In the genomic region with DNA sequence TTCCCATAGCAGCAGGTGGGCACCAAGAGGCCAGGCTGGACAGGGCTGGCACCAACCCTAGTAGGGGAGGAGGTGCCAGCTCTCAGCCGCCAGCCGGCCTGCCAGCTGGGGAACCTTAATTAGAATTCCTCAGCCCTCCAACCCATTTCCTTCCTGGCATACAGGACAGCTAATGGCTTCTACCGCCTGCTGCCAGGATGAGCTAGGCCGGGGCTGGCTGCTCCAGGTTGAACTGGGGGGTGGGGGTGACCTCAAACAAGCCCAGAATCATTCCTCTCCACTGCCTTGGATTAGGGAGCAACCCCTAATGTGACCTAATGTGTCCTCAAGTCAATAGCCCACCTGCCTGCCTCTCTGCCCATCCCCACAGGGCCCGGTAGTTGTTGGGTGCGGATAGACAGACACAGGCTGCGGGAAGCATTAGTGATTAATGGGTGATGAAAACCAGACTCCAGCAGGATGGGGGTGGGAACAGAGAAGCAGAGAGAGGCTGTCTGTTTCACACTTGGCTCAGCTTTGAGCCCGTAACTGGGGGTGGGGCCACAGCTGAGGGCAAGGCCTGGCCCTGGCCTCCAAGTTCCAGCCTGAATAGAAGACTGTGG, we compare ENCODE assay signal across 7 mouse cellular contexts.
DNase-seq lines count a peak whose midpoint lies in the region; ATAC-seq lines count a peak whose summit lies in the region.

No protein-coding gene starts in this region.

- no peak overlapping the region for H3K4me3 ChIP-seq in hindbrain, embryonic 13.5 days
- no peak overlapping the region for H3K4me3 ChIP-seq in neural tube, embryonic 12.5 days

- 27% methylated on average over 8 of the region's 8 CpGs for WGBS in hindbrain, embryonic 13.5 days
- 41% methylated on average over 8 of the region's 8 CpGs for WGBS in neural tube, embryonic 12.5 days

- H3K27ac ChIP-seq in hindbrain, embryonic 13.5 days = peak overlapping the region; percentile 84
- H3K27ac ChIP-seq in neural tube, embryonic 12.5 days = 0 out of 2 replicates have a peak overlapping the region, but pooled peaks have one; percentile 8

- no peak overlapping the region for H3K9ac ChIP-seq in hindbrain, embryonic 13.5 days
- H3K9ac ChIP-seq in neural tube, embryonic 12.5 days = no peak overlapping the region

- no peaks in the 10 kb centered on the region for H3K9me3 ChIP-seq in hindbrain, embryonic 13.5 days
- H3K9me3 ChIP-seq in neural tube, embryonic 12.5 days = no peaks in the 10 kb centered on the region

- H3K27me3 ChIP-seq in hindbrain, embryonic 13.5 days = no peaks in the 10 kb centered on the region
- H3K27me3 ChIP-seq in neural tube, embryonic 12.5 days (replicated peaks) = no peaks in the 10 kb centered on the region

- H3K36me3 ChIP-seq in hindbrain, embryonic 13.5 days = no peaks in the 10 kb centered on the region
- no peaks in the 10 kb centered on the region for H3K36me3 ChIP-seq in neural tube, embryonic 12.5 days

- no peak overlapping the region for H3K4me2 ChIP-seq in hindbrain, embryonic 13.5 days
- no peak overlapping the region for H3K4me2 ChIP-seq in neural tube, embryonic 12.5 days (replicated peaks)

- H3K4me1 ChIP-seq in hindbrain, embryonic 13.5 days (replicated peaks) = peaks cover 36% of the 10 kb centered on the region
- H3K4me1 ChIP-seq in neural tube, embryonic 12.5 days = peaks cover 29% of the 10 kb centered on the region

- peak; percentile 84 for ATAC-seq in hindbrain, embryonic 13.5 days (ENCODE audit: low FRiP score)
- ATAC-seq in neural tube, embryonic 12.5 days (ENCODE audit: low FRiP score, low read depth) = peak; percentile 74

- peak; percentile 74 for DNase-seq in adrenal gland, postnatal 10 days
- DNase-seq in cerebellum, adult 18-20 months = peak; percentile 13 to 48
- DNase-seq in forelimb bud, embryonic 11.5 days (ENCODE audit: low read depth, low spot score) = peak; percentile 56
- peak; percentile 70 for DNase-seq in left cerebral cortex, adult 11 months (ENCODE audit: low spot score)
- no peak for DNase-seq in thymus, postnatal 36 days

Comparison
In these comparisons a context has a peak if more than half of its experiments do, and no peak if none do; other contexts are left out.
1. DNase-seq: peak in adrenal gland, postnatal 10 days (single experiment), cerebellum, adult 18-20 months (2 of 2), forelimb bud, embryonic 11.5 days (single experiment) and left cerebral cortex, adult 11 months (single experiment); none in thymus, postnatal 36 days (0 of 2).